Mouse (Mus musculus): ENCODE measurements around the gene Nbr1. TPM values are rescaled to one million over a fixed set of nuclear protein-coding genes. Genes with fewer than 3 reads are reported as not detected.

Gene Nbr1
- polyA plus RNA-seq, 1 experiment from 2014 or later = 57.2 TPM

DNA sequence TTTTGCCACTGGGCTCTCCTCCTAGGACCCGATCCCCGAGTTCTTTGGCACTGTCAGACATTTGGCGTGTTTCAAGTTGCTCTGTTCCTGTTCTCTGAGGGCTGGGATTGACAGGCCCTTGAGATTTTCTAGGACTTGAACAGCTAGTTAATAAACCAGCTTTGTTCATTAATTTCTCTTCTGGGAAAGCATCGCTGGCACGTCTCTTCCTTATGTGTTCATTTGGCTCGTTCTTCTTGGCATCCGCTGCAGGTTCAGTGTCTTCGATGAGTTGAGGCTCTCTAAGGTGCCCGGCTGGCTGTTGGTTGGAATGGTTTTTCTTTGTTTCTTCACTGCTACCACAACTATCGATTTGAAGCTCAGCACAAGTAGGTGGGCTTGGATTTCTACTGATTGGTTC is 26.9 kb upstream of the Nbr1 start:
- Histone ChIP-seq H3K27me3 (replicated peaks; ENCODE audit: insufficient read depth, low read length) (no peaks in the 10 kb centered on the region), H3K4me2 (replicated peaks; ENCODE audit: low read depth, low read length) (no peak overlapping the region), H3K9ac (replicated peaks; ENCODE audit: low read depth) (no peak overlapping the region), H3K9me3 (ENCODE audit: low read length) (no peaks in the 10 kb centered on the region), H3K36me3 (ENCODE audit: insufficient read depth, low read length) (no peaks in the 10 kb centered on the region), H3K27ac (ENCODE audit: low read length) (no peak overlapping the region), H3K4me1 (ENCODE audit: insufficient read depth, low read depth, low read length) (no peaks in the 10 kb centered on the region), H3K4me3 (ENCODE audit: low read depth, low read length) (no peak overlapping the region)
- DNase-seq (ENCODE audit: low spot score) (no peak), ATAC-seq (no peak)
- 90% methylated on average over 10 of the region's 10 CpGs for WGBS
- no peak for TF ChIP-seq EP300 (IDR thresholded peaks at IDR 0.05)
- TF ChIP-seq CTCF (IDR thresholded peaks at IDR 0.05) = no peak

DNA sequence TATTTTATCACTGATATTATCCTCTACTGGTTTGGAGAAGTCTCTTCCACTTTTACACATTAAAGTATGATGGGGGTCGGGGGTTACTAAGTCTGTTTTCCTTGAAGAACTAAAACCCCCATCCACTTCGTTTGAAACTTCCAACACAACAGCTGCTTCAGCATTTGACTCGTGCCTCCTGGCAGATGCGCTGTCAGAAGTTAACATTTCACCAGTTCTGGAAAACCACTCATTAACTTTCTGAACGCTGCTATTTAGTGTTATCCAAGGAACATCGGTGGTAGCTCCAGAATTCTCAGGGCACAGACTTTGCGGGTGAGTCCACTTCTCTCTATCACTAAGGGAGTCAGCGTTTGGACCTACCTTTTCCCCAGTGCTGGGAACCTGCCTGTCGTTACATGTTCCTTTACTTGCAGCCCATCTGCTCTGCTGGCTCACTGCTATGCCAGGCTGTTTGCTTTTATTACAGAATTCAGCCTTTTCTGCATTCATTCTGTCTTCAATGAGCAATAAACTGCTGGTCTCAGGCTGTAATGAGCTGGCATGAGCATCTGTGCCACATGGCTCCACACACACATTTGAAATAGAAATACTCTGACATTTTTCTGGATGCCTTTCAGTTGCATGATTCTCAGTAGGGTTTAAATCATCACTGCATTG is 25.9 kb upstream of the Nbr1 start:
- DNase-seq (ENCODE audit: low spot score) (no peak), ATAC-seq (no peak)
- Histone ChIP-seq H3K4me1 (ENCODE audit: insufficient read depth, low read depth, low read length) (no peaks in the 10 kb centered on the region), H3K9me3 (ENCODE audit: low read length) (no peaks in the 10 kb centered on the region), H3K27ac (ENCODE audit: low read length) (no peak overlapping the region), H3K9ac (replicated peaks; ENCODE audit: low read depth) (no peak overlapping the region), H3K4me2 (replicated peaks; ENCODE audit: low read depth, low read length) (no peak overlapping the region), H3K27me3 (replicated peaks; ENCODE audit: insufficient read depth, low read length) (no peaks in the 10 kb centered on the region), H3K4me3 (ENCODE audit: low read depth, low read length) (no peak overlapping the region), H3K36me3 (ENCODE audit: insufficient read depth, low read length) (no peaks in the 10 kb centered on the region)
- 92% methylated on average over 9 of the region's 9 CpGs for WGBS
- TF ChIP-seq CTCF (IDR thresholded peaks at IDR 0.05) (no peak), EP300 (IDR thresholded peaks at IDR 0.05) (no peak)

- no peak for DNase-seq (ENCODE audit: low spot score)
- no peak for ATAC-seq
- no peaks in the 10 kb centered on the region for H3K36me3 ChIP-seq (ENCODE audit: insufficient read depth, low read length)
- H3K4me1 ChIP-seq (ENCODE audit: insufficient read depth, low read depth, low read length) = no peaks in the 10 kb centered on the region
- H3K4me3 ChIP-seq (ENCODE audit: low read depth, low read length) = no peak overlapping the region
- no peaks in the 10 kb centered on the region for H3K9me3 ChIP-seq (ENCODE audit: low read length)
- no peaks in the 10 kb centered on the region for H3K27me3 ChIP-seq (replicated peaks; ENCODE audit: insufficient read depth, low read length)
- TF ChIP-seq CTCF (IDR thresholded peaks at IDR 0.05) = no peak
- no peak for TF ChIP-seq EP300 (IDR thresholded peaks at IDR 0.05)
- WGBS = 73% methylated on average over 4 of the region's 4 CpGs
- no peak overlapping the region for H3K4me2 ChIP-seq (replicated peaks; ENCODE audit: low read depth, low read length)
- no peak overlapping the region for H3K27ac ChIP-seq (ENCODE audit: low read length)
- H3K9ac ChIP-seq (replicated peaks; ENCODE audit: low read depth) = no peak overlapping the region
Measured at GRCm38 (mm10) chr11:101526686-101527085, 25.3 kb upstream of the Nbr1 start.

DNA sequence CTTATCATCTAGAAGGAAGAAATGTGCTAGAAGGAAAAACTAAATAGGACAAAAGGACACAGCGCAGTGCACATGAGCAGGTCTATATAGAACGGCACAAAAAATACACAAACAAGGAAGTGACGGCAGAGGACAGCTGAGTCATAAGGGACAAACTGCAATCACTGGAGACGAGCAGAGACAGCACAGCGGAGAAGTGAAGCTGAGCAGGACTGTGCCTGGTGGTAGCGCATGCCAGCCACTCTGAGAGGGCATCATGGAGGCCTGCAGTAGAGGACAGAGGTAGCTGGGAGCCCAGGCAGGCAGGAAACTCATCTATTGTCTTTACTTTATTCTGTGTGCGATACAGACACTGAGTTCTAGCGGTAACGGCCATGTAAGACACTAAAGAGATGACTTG is 8.4 kb upstream of the Nbr1 start:
- Histone ChIP-seq H3K9me3 (ENCODE audit: low read length) (no peaks in the 10 kb centered on the region), H3K36me3 (ENCODE audit: insufficient read depth, low read length) (no peaks in the 10 kb centered on the region), H3K27me3 (replicated peaks; ENCODE audit: insufficient read depth, low read length) (no peaks in the 10 kb centered on the region), H3K4me2 (replicated peaks; ENCODE audit: low read depth, low read length) (0 out of 2 replicates have a peak overlapping the region, but pooled peaks have one; percentile 28), H3K9ac (replicated peaks; ENCODE audit: low read depth) (no peak overlapping the region), H3K27ac (ENCODE audit: low read length) (peak overlapping the region; percentile 51), H3K4me1 (ENCODE audit: insufficient read depth, low read depth, low read length) (no peaks in the 10 kb centered on the region), H3K4me3 (ENCODE audit: low read depth, low read length) (no peak overlapping the region)
- 69% methylated on average over 9 of the region's 9 CpGs for WGBS
- peak; percentile 55 for DNase-seq (ENCODE audit: low spot score)
- no peak for TF ChIP-seq CTCF (IDR thresholded peaks at IDR 0.05)
- TF ChIP-seq EP300 (IDR thresholded peaks at IDR 0.05) = no peak
- ATAC-seq = peak; percentile 68

DNA sequence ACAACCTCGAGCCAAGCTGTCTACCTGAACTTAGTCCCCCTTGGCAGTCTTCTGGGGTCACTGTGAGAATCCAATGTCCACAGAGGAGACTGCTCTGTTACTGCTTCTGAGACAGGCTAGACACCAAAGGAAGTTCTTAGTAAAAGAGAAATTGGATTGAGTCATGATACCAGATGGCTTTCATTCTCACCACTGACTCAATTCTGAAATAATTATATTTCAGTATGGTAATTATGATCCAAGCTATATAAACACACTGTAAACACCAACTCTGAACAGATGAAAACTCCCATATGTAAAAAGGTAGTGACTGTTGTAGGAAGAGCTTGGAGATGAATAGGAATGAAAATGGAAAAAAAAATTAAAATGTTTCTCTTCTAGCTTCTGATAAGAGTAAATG is 7.8 kb upstream of the Nbr1 start:
- 0 out of 2 replicates have a peak overlapping the region, but pooled peaks have one; percentile 28 for H3K4me2 ChIP-seq (replicated peaks; ENCODE audit: low read depth, low read length)

GRCm38 (mm10) chr11:101548526-101548925 is 3.4 kb upstream of the Nbr1 start:
- Histone ChIP-seq H3K4me1 (ENCODE audit: insufficient read depth, low read depth, low read length) (0 out of 2 replicates have a peak, but pooled peaks cover 5% of the 10 kb centered on the region), H3K9ac (replicated peaks; ENCODE audit: low read depth) (no peak overlapping the region), H3K36me3 (ENCODE audit: insufficient read depth, low read length) (no peaks in the 10 kb centered on the region), H3K27me3 (replicated peaks; ENCODE audit: insufficient read depth, low read length) (no peaks in the 10 kb centered on the region), H3K4me3 (ENCODE audit: low read depth, low read length) (no peak overlapping the region), H3K4me2 (replicated peaks; ENCODE audit: low read depth, low read length) (no peak overlapping the region), H3K27ac (ENCODE audit: low read length) (no peak overlapping the region), H3K9me3 (ENCODE audit: low read length) (no peaks in the 10 kb centered on the region)
- no peak for ATAC-seq
- TF ChIP-seq EP300 (IDR thresholded peaks at IDR 0.05) = no peak
- TF ChIP-seq CTCF (IDR thresholded peaks at IDR 0.05) = no peak
- DNase-seq (ENCODE audit: low spot score) = no peak

More for the DNA sequence above, 7.8 kb upstream of the Nbr1 start:
- Histone ChIP-seq H3K9ac (replicated peaks; ENCODE audit: low read depth) (no peak overlapping the region), H3K27me3 (replicated peaks; ENCODE audit: insufficient read depth, low read length) (no peaks in the 10 kb centered on the region), H3K27ac (ENCODE audit: low read length) (peak overlapping the region; percentile 51), H3K4me3 (ENCODE audit: low read depth, low read length) (no peak overlapping the region), H3K4me1 (ENCODE audit: insufficient read depth, low read depth, low read length) (no peaks in the 10 kb centered on the region), H3K9me3 (ENCODE audit: low read length) (no peaks in the 10 kb centered on the region), H3K36me3 (ENCODE audit: insufficient read depth, low read length) (no peaks in the 10 kb centered on the region)
- DNase-seq (ENCODE audit: low spot score) (peak; percentile 71), ATAC-seq (peak; percentile 70)
- TF ChIP-seq CTCF (IDR thresholded peaks at IDR 0.05) = no peak
- peak; percentile 20; the same call in 1 of the 2 replicates for TF ChIP-seq EP300 (IDR thresholded peaks at IDR 0.05)
- 52% methylated on average over 1 of the region's 1 CpGs for WGBS

Data from lung, postnatal 0 days (tissue).